Mouse (Mus musculus): ENCODE measurements around the gene Gm43552.
"Not testable (repeated sequence)": the region's sequence is repeated elsewhere in the genome, so short reads cannot be mapped to it uniquely, and the experiment has no call there.

Gene Gm43552

DNA sequence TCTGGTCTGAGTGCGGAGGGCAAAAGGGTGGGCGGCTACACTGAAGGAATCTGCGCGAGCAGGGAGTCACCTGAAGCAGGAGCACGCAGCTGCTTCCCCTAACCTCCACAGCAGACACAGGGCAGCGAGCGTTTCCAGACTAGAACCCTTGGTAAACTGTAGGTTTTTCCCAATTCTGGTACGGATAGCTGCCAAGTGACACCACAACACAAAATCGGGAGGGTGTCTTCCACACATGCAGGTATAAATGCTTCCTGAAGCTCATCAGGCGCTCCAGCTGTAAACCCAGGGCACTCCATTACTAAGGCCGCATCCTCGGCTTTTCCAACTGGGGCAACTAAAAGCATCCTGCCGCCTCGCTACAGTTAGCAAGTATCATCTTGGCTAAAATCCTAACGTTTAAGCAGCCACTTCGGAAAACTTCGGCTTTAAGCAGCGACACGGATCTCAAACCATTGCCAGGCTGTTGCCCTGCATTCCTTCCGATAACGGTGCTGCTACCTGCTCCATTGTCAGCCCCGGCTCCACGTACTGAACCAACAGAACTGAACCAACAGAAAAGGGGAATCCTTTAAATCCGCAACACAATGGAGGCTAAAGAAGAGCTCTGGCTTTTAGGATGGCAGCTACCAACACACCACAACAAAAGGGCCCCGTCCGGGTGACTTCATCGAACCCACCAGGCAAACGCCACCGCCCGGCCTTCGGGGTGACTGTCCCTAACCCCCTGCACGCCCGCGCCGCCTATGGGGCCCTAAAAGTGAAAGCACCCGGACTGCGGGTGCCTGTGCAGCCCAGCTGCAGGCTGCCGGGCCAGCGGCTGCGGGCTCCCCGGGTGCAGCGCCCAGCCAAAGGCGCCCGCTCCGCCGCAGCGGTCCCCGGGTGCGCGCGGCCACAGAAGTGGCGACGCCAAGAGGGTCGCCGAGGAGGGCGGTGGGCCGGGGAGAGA, 592 bp downstream of the Gm43552 start:
- peak; percentile 73 for DNase-seq (ENCODE audit: extremely low spot score)

- DNase-seq (ENCODE audit: extremely low spot score) = no peak
Observed at GRCm38 (mm10) chr5:65489830-65490229, 2.8 kb downstream of the Gm43552 start.

GRCm38 (mm10) chr5:65488725-65489124, 3.9 kb downstream of the Gm43552 start:
- no peak for DNase-seq (ENCODE audit: extremely low spot score)

- DNase-seq (ENCODE audit: extremely low spot score) = no peak
Observed at GRCm38 (mm10) chr5:65487381-65487780, 5.3 kb downstream of the Gm43552 start.

- no peak for DNase-seq (ENCODE audit: extremely low spot score)
Observed at GRCm38 (mm10) chr5:65486514-65486913, 6.1 kb downstream of the Gm43552 start.

GRCm38 (mm10) chr5:65482996-65483395, 9.6 kb downstream of the Gm43552 start:
- no peak for DNase-seq (ENCODE audit: extremely low spot score)

DNA sequence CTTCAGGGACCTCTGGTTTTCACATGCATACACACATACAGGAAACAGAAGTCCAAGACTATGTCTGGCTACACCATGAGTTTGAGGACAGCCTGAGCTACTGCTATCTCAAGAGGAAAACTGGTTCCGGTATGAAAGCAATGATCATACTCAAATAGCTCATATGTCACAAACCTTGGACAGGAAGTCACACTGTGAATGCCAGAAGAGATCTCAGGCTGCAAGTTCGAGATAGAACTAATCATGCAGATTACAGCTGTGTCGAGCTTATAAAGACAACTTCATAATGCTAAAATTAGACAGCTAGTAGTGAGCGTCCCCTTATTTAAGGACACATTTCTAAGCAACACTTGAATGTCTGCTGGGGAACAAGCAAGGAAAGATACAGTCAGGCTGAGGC, 12.1 kb downstream of the Gm43552 start:
- no peak for DNase-seq (ENCODE audit: extremely low spot score)

DNA sequence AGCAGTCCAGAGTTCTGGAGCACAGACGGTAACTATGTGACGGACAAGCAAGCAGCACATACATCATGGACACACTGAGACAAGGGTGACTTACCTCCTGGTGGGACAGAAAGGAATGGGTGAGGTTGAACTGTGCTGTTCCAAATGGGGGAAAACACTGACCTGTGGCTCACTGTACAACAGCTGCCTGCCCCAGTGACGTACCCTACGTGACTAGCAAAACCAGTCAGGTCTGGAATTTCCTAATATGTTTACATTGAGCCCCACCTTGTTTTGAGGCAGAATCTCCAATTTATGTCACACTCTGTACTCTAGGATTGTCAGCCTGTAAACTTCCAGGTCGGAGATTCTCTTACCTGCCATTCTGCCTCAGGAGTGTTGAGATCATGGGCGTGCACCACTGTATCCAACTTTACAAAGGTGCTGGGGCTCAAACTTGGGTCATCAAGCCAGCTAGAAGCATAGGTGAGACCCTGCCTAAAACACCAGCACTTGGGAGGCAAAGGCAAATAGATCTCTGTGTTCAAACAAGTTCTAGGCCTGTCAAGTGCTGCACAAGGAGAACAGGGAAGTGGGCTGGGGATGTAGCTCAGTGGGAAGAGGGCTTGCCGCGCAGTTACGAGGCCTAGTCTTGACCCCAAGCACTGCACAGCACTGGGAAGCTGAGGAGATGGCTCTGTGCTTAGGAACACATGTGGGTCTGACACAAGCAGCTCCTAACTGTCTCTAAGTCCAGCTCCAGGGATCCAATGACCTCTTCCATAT, 12.8 kb downstream of the Gm43552 start:
- no peak for DNase-seq (ENCODE audit: extremely low spot score)

- DNase-seq (ENCODE audit: extremely low spot score) = no peak
Observed at GRCm38 (mm10) chr5:65478224-65478623, 14.4 kb downstream of the Gm43552 start.

DNA sequence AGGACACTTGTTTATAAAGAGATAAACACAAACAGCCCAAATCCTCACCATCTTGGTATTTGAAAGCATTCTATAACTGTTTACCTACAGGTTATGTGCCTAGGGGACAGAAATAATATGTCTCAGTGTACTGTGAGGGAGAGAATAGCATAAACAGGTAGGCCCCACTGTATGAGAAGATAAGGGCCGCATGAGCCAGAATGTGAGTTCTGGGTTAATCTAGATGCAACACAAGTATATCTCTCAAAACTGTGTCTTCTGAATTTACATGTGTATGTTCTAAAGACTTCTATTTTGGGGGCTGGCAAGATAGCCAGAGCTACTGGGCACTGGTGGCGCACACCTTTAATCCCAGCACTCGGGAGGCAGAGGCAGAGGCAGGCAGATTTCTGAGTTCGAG, 15.9 kb downstream of the Gm43552 start:
- DNase-seq (ENCODE audit: extremely low spot score) = not testable (repeated sequence)

- DNase-seq (ENCODE audit: extremely low spot score) = no peak
Observed at GRCm38 (mm10) chr5:65475806-65476205, 16.8 kb downstream of the Gm43552 start.

DNA sequence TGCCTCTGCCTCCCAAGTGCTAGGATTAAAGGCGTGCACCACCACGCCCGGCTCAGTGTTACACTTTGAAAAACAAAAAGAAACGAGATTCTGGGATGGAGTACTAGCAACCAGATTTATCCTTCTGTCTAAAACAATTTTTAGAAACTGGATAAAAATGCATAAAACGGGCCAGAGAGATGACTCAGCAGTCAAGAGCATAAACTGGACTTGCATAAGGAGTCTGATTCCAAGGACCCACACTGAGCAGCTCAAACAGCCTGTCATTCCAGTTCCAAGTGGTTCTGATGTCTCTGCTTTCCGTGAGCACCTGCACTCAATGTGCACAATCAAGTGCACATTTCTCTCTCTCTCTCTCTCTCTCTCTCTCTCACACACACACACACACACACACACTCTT, 22.9 kb downstream of the Gm43552 start:
- no peak for DNase-seq (ENCODE audit: extremely low spot score)

- no peak for DNase-seq (ENCODE audit: extremely low spot score)
Observed at GRCm38 (mm10) chr5:65466911-65467310, 25.7 kb downstream of the Gm43552 start.

GRCm38 (mm10) chr5:65460361-65460760, 32.3 kb downstream of the Gm43552 start:
- DNase-seq (ENCODE audit: extremely low spot score) = no peak

DNA sequence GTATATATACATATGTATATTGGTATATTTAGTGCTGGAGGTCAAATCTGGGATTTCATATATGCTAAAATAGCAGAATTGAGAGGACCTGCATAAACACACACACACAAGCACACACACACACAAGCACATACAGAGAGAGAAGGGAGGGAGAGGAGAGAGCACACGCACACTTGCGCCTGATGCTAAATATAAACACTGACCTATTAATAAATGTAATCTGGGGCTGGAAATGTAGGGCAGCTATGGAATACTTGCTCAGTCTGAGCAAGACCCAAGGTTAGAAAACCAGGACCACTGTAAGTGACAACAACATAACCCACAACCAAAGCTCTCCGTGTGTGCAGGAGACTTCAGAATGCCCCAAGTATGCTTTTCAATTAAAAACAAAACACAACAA, 33.2 kb downstream of the Gm43552 start:
- DNase-seq (ENCODE audit: extremely low spot score) = no peak

DNA sequence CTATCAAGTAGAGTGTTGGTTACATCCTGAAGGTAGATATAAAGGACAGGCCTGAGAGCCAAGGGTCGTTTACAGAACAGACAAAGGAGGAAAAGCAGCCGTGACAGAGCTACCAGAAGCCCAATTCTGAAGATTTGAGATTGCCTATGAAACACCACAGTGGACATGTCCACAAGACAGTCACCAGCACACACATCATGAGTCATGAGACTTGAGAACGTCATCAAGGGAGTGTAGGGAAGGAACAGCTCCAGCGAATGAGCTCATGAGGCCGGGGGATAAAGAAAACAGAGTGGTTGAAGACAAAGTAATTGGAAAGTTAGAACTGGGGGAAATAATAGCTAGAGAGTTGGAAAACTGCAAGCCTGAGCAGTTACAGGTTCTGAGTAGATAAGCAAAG, 34.8 kb downstream of the Gm43552 start:
- DNase-seq (ENCODE audit: extremely low spot score) = no peak

DNA sequence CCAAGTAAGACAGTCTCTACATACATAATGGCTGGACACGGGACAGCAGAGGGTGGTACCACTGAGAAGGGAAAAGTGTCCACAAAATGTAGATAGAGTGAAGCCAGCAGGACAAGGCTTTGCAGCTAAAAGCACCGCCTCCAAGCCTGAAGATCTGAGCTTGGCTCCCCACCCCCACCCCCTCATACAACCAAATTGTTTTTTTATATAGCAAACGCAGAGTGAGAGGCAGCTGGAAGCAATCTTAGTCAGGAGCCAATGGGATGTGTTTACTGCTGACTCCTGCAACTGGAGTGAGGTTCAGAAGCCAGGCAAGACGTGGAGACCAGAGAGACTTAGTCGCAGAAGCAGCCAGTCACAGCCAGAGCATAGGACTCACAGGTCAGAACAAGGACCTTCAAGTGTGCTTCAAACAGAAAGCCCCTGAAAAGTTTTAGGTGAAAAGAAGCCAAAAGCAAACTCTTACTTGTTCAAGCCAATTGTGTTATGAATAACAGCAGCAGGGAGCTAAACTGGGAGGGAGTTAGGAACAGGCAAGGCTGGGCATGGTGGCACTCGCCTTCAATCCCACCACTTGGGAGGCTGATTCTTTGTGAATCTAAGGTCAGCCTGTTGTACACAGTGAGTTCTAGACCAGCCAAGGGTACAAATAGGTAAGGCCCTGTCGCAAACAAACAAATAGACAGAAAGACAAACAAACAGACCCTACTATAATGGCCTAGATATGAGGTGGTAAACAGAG, 35.4 kb downstream of the Gm43552 start:
- DNase-seq (ENCODE audit: extremely low spot score) = no peak

DNA sequence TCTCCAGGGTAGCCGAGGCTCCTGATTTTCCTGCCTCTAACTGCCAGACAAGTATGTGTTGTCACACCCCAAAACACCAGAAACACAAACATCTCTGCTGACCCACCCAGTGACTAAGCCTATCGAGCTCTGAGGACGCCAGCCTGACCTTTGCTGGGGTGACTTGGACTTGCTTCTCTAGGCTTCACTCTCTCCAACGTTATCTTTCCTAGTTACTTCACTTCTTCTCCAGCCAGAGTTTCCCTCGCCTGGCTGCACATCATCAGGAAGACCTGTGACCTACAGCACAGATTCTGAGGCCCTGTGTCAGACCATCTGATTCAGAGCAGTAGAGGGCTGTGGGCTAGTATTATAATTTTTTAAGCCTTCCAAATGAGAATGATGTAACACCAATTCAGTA, 37.9 kb downstream of the Gm43552 start:
- DNase-seq (ENCODE audit: extremely low spot score) = no peak

DNA sequence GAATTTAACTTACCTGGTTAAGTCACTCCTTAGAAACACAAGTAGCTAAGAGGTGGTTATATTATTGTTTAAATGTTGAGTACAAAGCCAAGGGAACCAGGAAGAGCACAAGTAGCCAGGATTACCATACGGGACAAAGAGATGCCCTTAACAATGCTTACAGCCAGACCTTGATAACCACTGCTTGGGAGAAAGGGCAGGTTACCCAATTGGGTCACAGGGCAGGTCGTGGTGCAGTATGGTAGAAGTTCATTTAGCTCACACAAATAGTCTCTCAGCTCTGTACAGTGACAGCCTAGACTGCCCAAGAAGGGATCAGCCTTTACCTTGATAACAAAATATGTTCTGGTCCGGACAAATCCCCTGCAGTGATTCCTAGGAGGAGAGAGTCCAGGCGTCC, 43.7 kb downstream of the Gm43552 start:
- no peak for DNase-seq (ENCODE audit: extremely low spot score)

GRCm38 (mm10) chr5:65447826-65448225, 44.8 kb downstream of the Gm43552 start:
- no peak for DNase-seq (ENCODE audit: extremely low spot score)

DNA sequence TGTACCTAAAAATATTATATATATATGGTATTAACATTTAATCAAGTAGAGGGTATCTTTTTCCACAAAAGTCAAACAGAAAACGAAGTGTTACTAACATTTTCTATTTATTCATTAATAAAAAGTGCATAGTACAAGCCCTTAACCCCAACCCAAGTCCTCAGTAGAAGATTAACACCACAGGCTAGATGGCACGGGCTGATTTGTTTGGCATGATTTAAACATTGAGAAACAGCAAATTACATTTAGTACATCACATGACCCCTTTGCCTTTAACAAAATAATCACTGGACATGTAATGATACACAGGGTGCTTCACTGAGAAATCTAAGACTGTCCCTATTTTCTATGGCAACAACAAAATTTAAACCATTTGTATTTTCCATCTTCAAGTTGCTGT, 45.9 kb downstream of the Gm43552 start:
- DNase-seq (ENCODE audit: extremely low spot score) = no peak

- DNase-seq (ENCODE audit: extremely low spot score) = no peak
Observed at GRCm38 (mm10) chr5:65444981-65445380, 47.7 kb downstream of the Gm43552 start.

All from embryo, embryonic 9.5 days (tissue).